Mouse (Mus musculus): ENCODE measurements around the gene Notch2.

Notch2 gene

DNA sequence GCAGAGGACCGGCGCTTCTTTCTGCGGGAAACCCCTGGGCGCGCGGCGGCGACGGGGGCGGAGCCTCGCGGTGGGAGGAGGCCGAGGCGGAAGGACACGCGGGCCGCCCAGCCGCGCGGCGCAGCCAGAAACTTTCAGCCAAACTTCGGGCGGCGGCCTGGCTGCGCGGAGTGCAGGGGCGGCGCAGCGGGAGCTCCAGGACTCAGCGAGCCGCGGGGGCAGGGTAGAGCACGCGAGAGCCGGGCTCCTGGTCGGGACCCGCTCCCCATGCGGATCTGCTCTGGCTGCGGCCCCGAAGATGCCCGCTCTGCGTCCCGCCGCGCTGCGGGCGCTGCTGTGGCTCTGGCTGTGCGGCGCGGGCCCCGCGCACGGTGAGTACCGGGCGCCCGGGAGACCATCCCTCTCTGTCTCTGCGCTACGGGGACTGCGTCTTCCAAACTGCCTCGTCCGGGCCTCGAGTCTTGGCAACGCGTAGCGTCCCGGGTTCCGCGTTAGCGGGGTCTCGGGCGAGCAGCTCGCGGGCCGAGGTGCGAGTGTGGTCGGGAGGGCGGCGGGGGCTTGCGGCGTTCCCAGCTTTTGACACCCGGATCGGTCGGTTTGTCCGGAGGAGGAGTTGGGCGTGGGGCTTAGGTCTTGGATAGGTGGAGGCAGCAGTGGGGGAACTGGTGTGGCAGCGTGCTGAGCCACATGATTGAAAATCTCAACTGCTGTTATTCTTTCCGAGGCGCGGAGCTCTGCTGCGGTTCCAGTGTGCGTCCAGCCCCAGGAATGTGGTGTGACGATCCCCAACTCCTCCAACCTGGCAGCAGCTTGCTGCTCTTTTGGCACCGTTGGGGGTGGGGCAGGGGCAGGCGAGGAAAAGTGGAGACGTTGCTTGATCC, at the start of gene Notch2:
Gene Notch2 (plus strand): TSS at position 127 of the 881 bp plus-strand sequence.
- DNase-seq (ENCODE audit: inconsistent ontology term), result peak; percentile 98

DNA sequence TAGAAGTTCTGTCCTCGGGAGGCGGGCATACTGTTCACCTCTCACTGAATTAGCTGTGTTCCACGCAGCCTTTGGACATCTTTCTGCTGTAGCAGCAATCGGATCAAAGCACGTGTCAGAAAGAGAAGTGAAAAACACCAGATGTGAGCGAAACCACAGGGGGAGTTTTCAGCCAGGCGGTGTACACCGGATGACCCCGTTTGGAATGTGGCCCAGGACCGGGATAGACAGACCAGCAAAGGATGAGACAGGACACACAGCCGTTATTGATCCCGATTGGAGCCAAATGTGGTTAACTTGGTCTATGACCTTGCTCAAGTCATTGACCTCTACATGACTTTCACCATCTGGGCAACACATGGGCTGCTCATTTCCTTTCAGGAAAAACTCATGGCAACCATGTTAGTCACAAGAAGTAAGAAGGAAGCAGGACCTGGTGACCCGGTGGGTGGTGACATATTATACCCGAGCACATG, 48.4 kb upstream of the Notch2 start:
- DNase-seq (ENCODE audit: inconsistent ontology term), result no peak

DNA sequence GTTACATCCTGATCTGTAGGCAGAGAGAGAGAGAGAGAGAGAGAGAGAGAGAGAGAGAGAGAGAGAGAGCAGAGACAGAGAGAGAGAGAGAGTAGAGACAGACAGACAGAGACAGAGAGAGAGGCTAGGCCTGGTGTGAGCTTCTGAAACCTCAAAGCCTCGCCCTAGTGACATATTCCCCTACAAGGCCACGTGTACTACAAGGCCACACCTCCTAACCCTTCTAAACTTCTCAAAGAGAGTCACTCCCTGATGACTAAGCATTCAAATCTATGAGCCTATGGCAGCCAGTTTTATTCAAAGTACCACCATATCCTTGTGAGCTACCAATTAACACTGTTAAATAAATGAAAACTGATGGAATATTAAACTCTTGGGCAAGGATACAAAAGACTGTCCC, 45.7 kb upstream of the Notch2 start:
- no peak for DNase-seq (ENCODE audit: inconsistent ontology term)

DNA sequence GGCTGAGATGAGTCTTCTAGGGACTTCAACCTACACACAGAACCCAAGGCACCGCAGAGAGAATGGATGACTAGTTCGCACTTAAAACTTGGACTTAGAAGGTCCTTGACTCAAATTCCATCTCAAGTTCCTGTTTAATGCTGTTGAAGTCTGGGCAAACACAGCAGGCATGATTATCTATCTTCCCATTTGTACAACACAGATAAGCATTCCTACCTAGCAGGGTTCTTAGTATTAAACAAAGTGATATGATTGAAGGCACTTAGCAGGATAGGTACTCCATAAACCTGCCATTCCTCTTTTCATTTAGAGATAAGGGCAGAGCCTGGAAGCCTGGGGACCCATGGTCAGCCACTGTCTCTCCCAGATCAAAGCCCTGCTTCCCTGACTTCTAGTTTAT, 45.1 kb upstream of the Notch2 start:
- DNase-seq (ENCODE audit: inconsistent ontology term), result no peak

- DNase-seq (ENCODE audit: inconsistent ontology term), result no peak
Measured at GRCm38 (mm10) chr3:97969019-97969418, 44.3 kb upstream of the Notch2 start.

DNA sequence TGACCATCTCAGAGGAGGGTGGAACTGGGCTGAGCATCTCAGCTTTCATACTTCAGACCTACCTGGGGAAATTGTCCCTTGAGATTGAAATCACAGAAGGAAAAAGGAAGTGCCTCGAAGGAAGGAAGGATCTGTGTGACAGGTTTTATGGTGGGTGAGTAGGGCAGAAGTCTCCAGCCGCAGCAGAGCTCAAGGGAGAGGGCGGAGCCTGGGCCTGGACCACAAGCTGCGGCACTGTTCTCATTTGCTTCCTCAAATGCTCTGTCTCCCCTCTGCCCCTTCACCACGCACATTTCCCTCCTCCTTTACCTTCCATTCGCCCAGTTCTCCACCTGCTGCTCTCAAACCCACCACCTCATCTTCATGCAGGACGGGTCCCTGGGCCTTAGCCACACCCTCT, 42.2 kb upstream of the Notch2 start:
- DNase-seq (ENCODE audit: inconsistent ontology term), result no peak

- no peak for DNase-seq (ENCODE audit: inconsistent ontology term)
Measured at GRCm38 (mm10) chr3:97972200-97972599, 41.1 kb upstream of the Notch2 start.

DNA sequence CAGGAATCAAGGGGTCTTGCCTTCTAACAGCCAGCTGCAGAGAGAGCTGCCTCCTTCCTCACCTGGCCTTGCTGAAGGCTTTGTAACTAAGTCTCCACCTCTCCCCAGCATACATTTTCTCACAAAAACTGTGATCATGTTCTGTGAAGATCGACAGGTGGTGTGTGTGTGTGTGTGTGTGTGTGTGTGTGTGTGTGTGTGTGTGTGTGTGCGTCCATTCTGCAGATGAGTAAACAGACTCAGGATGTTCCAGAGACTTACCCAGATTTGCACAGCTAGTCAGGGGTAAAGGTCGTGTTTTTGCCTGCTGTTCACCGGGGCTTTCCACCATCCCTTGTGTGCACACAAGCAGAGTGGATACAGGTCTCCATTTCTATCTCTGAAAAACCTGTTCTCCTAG, 40.6 kb upstream of the Notch2 start:
- no peak for DNase-seq (ENCODE audit: inconsistent ontology term)

- no peak for DNase-seq (ENCODE audit: inconsistent ontology term)
Measured at GRCm38 (mm10) chr3:97973306-97973705, 40.0 kb upstream of the Notch2 start.

GRCm38 (mm10) chr3:97974197-97974770, 39.0 kb upstream of the Notch2 start:
- DNase-seq (ENCODE audit: inconsistent ontology term), result no peak

- DNase-seq (ENCODE audit: inconsistent ontology term), result no peak
Measured at GRCm38 (mm10) chr3:97976706-97977105, 36.6 kb upstream of the Notch2 start.

DNA sequence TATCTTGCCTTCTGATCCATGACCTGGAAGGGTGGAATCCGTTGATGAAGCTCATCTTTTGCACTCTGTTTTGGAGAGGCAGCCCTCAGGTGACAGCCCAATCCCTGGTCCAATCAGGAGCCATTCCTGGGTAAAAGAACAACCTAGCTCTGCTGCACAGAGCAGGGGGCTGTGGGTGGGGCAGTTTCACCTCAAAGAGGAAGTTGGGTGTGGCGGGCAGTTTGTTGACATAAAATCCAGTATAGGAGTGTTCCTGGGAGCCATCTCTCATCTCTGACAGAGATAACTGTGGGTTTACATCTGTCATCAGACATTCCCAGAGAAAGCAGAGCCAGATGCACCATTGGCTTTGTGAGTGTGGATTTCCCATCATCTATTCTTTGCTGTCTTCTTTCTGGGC, 34.6 kb upstream of the Notch2 start:
- DNase-seq (ENCODE audit: inconsistent ontology term), result no peak

GRCm38 (mm10) chr3:97980683-97981327, 32.5 kb upstream of the Notch2 start:
- no peak for DNase-seq (ENCODE audit: inconsistent ontology term)

GRCm38 (mm10) chr3:97981376-97981906, 31.9 kb upstream of the Notch2 start:
- no peak for DNase-seq (ENCODE audit: inconsistent ontology term)

DNA sequence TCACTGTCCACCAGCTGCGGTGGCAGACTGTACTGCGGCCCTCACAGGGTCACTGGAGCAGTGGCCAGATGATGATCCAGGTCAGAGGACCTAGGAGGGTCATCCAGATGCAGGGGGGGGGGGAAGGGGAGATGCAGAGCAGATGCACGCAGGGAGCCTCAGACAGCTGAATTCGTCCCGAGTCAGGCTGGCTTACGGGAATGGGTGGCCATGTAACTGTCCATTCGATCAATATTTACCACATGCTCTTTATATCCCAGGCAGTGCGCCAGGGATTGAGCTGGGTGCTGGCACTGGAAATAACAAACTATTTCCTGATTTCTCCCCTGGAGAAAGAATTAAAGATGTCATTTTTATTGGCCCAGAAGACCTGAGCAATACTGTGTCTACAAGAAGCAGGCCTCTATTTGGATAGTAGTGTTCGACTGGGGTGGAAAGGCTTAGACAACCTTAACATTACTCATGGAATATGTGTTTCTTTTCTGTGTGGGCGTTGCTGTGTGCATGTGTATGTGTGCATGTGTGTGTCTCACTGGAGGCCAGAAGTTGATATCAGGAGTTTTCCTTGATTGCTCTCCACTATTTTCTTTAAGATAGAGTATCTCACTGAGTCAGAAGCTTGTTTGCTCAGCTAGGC, 28.3 kb upstream of the Notch2 start:
- DNase-seq (ENCODE audit: inconsistent ontology term), result no peak

GRCm38 (mm10) chr3:97985691-97986090, 27.6 kb upstream of the Notch2 start:
- DNase-seq (ENCODE audit: inconsistent ontology term), result no peak

DNA sequence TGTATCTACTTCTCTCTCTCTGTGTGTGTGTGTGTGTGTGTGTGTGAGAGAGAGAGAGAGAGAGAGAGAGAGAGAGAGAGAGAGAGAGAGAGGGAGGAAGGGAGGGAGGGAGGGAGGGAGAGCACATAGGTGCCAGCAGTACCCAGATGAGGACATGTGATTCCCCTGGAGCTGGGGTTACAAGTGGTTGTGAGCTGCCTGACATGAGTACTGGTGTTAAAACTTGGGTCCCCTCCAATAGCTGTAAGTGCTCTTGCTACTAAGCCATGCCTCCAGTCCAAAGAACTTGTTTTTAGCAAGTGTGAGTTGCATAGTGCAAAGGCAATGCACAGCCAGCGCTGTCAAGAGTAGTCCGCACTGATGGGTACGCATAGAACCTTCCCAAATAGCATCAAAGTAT, 26.2 kb upstream of the Notch2 start:
- DNase-seq (ENCODE audit: inconsistent ontology term), result no peak

- DNase-seq (ENCODE audit: inconsistent ontology term), result no peak
Measured at GRCm38 (mm10) chr3:97988756-97989155, 24.6 kb upstream of the Notch2 start.

DNA sequence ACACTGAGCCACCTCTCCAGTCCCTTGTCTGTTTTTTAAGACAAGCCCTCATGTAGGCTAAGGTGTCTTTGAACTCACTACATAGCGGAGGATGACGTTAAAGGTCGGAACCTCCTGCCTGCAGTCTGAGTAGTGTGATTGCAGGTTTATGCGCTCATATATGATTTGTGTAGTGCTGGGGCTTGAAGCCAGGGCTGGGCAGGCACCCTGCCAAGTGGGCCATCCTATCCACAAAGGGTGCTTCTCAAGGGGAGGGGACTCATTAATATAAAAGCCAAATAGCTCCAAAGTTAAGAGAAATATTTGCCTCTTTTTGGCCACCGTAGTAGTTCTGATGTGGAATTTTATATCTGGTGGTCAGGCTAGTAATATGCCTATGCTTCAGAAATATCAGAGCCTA, 22.8 kb upstream of the Notch2 start:
- no peak for DNase-seq (ENCODE audit: inconsistent ontology term)

DNA sequence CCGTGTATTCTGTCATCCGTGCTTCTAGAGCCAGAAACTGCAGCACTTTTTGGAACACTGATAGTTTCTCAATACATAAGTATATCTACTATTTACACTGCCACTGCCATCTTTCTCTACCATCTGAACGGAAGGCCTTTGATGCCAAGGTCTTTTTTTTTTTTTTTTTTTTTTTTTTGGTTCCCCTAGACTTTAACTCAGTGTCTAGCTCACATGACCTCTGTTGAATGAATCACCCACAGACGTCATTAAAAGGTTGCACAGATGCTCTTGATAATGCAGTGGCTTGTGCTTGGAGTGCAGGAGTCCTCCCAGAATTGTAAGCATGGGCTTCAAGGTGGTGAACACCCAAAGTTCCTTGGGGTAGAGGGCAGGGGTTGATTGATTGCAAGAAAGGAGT, 21.0 kb upstream of the Notch2 start:
- no peak for DNase-seq (ENCODE audit: inconsistent ontology term)

DNA sequence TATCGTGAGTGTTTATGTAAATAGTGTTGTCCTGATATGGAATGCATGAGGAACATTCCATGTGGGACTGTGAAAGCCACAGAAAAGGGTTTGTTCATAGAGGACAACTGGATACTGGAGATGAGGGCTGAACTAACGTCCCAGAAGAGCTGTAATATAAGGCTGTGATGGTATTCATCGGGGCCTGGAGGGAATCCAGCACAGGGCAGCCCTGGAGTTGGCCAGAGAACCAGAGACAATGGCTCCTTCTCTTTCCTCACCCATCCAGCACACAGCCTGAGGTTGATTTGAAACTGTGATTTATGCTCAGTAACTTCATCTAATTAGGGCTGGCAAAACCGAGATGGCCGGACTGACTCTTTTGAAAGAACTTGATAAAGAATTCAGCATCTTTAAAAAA, 20.1 kb upstream of the Notch2 start:
- peak; percentile 86 for DNase-seq (ENCODE audit: inconsistent ontology term)
